Mouse (Mus musculus) embryonic fibroblast, embryonic 13.5 days (primary cell): ENCODE measurements around the gene Nsg2. TPM values are rescaled to one million over a fixed set of nuclear protein-coding genes. Genes with fewer than 3 reads are reported as not detected.
A peak's percentile ranks its signal among the peaks of the same experiment; 100 is the strongest.

Source experiments
- H3K27ac ChIP-seq: 2 replicates; pipeline ENCODE4 v1.5.1; 2012; ENCODE audit warnings: low read length, control low read depth, inconsistent platforms; ENCODE audit not compliant: insufficient read depth
- H3K4me1 ChIP-seq: 2 replicates; pipeline ENCODE4 v1.6.1; 2011; ENCODE audit warnings: low read length; ENCODE audit not compliant: control insufficient read depth, insufficient read depth
- H3K4me3 ChIP-seq: 2 replicates; pipeline ENCODE4 v1.5.1; 2011; ENCODE audit warnings: mild to moderate bottlenecking, control low read depth, low read length; ENCODE audit not compliant: insufficient read depth
- CTCF ChIP-seq: IDR thresholded peaks from 2 replicates; pipeline ENCODE4 v1.5.1; 2011; ENCODE audit warnings: mild to moderate bottlenecking, control low read depth, low read length, moderate library complexity, borderline replicate concordance; ENCODE audit not compliant: insufficient read depth
- POLR2A ChIP-seq: IDR thresholded peaks from 2 replicates; pipeline ENCODE4 v1.6.1; 2011; ENCODE audit warnings: low read depth, mild to moderate bottlenecking, control low read depth, low read length, moderate library complexity
- polyA plus RNA-seq: library from polyadenylated mRNA; stranded (reverse); fragments of >200 nt; gene quantifications from 2 replicates; pipeline ENCODE4 v1.2.4, GENCODE M21; 2011; ENCODE audit warnings: low read depth; ENCODE audit not compliant: missing spikeins, insufficient read length

Nsg2 gene
- polyA plus RNA-seq, 1 experiment: 0.77 TPM

GRCm38 (mm10) chr11:32105750-32106646 is 105.7 kb downstream of the Nsg2 start:
- peaks cover 5% of the 10 kb centered on the region for H3K4me1 ChIP-seq
- H3K4me3 ChIP-seq: no peak overlapping the region
- no peak overlapping the region for H3K27ac ChIP-seq
- TF ChIP-seq CTCF (peak; percentile 45; the same call in 1 of the 2 replicates), POLR2A (no peak)

- H3K4me3 ChIP-seq: no peak overlapping the region
- H3K27ac ChIP-seq: no peak overlapping the region
- H3K4me1 ChIP-seq: peaks cover 2% of the 10 kb centered on the region
- TF ChIP-seq CTCF: no peak
- no peak for TF ChIP-seq POLR2A
Observed at GRCm38 (mm10) chr11:32106647-32106985, 106.4 kb downstream of the Nsg2 start.

- no peak for TF ChIP-seq CTCF
- TF ChIP-seq POLR2A: no peak
- no peak overlapping the region for H3K4me3 ChIP-seq
- H3K4me1 ChIP-seq: no peaks in the 10 kb centered on the region
- H3K27ac ChIP-seq: no peak overlapping the region
Observed at GRCm38 (mm10) chr11:32108441-32108840, 108.2 kb downstream of the Nsg2 start.

Other genes with a start within 250 kb of the Nsg2 start
- gene Cpeb4, start 128.3 kb upstream of the Nsg2 start, polyA plus RNA-seq: 19.5 and 21.8 TPM in 2 replicates
- not detected in 2 replicates for gene 4930524B15Rik, start 34.9 kb upstream of the Nsg2 start, polyA plus RNA-seq
- not detected in 2 replicates for gene Il9r, start 199.8 kb downstream of the Nsg2 start, polyA plus RNA-seq
- 20.4 and 21.6 TPM in 2 replicates for gene Snrnp25, start 205.0 kb downstream of the Nsg2 start, polyA plus RNA-seq
- gene Rhbdf1, start 221.8 kb downstream of the Nsg2 start, polyA plus RNA-seq: 45.9 and 49.1 TPM in 2 replicates
- gene Mpg, start 226.0 kb downstream of the Nsg2 start, polyA plus RNA-seq: 20.7 and 21.2 TPM in 2 replicates